Mouse (Mus musculus): ENCODE measurements around the gene Rnf26. TPM values are rescaled to one million over a fixed set of nuclear protein-coding genes. Genes with fewer than 3 reads are reported as not detected.
A peak's percentile ranks its signal among the peaks of the same experiment; 100 is the strongest.

The Rnf26 gene
- 1 to 10 TPM; 5.9 to 6.0 TPM for total RNA-seq (2021)
- long read RNA-seq, experiment 1, transcript Rnf26-201 (1 exons, 2,724 nt), result major isoform, 9 of 9 reads
- long read RNA-seq, experiment 1, partial matches to known transcripts, result 0 of 9 reads
- long read RNA-seq, experiment 1, other reads (novel, unspliced or antisense), result 0 of 9 reads
- long read RNA-seq, experiment 2, partial matches to known transcripts, result 0 of 5 reads
- long read RNA-seq, experiment 2, other reads (novel, unspliced or antisense), result 1 of 5 reads

- DNase-seq, result peak; percentile 98 to 99
These were observed at the start of gene Rnf26, which contains the start of gene Gm49380 for GRCm38 (mm10) chr9:44113105-44113789. Rnf26 (minus strand) TSS chr9:44113517. Gm49380 (minus strand) TSS chr9:44113500.

- no peak for DNase-seq
These were observed 46.6 kb upstream of the Rnf26 start for GRCm38 (mm10) chr9:44159886-44160285.

GRCm38 (mm10) chr9:44147290-44147689 is 34.0 kb upstream of the Rnf26 start:
- DNase-seq, result peak; percentile 34 to 54

- no peak for DNase-seq
These were observed 31.4 kb upstream of the Rnf26 start for GRCm38 (mm10) chr9:44144718-44145060.

GRCm38 (mm10) chr9:44144023-44144717 is 30.9 kb upstream of the Rnf26 start:
- DNase-seq, result peak in 1 of 2 experiments; percentile 56

- DNase-seq, result no peak
These were observed 30.1 kb upstream of the Rnf26 start for GRCm38 (mm10) chr9:44143421-44143820.

- DNase-seq, result no peak
These were observed 28.6 kb upstream of the Rnf26 start for GRCm38 (mm10) chr9:44141951-44142350.

GRCm38 (mm10) chr9:44137846-44138245 is 24.5 kb upstream of the Rnf26 start:
- DNase-seq, result no peak

- DNase-seq, result no peak
These were observed 22.6 kb upstream of the Rnf26 start for GRCm38 (mm10) chr9:44135731-44136411.

GRCm38 (mm10) chr9:44134851-44135730 is 21.8 kb upstream of the Rnf26 start:
- peak; percentile 65 to 70 for DNase-seq

GRCm38 (mm10) chr9:44134101-44134850 is 21.0 kb upstream of the Rnf26 start, which contains the start of gene Mcam:
Mcam (plus strand) TSS chr9:44134469.
- DNase-seq, result peak; percentile 69 to 74

GRCm38 (mm10) chr9:44133287-44133686 is 20.0 kb upstream of the Rnf26 start:
- DNase-seq, result peak in 1 of 2 experiments; percentile 18

GRCm38 (mm10) chr9:44132200-44132599 is 18.9 kb upstream of the Rnf26 start:
- DNase-seq, result no peak

- no peak for DNase-seq
These were observed 17.9 kb upstream of the Rnf26 start for GRCm38 (mm10) chr9:44131276-44131590.

- DNase-seq, result peak; percentile 51 to 55
These were observed 17.4 kb upstream of the Rnf26 start for GRCm38 (mm10) chr9:44130581-44131275.

GRCm38 (mm10) chr9:44130034-44130433 is 16.7 kb upstream of the Rnf26 start:
- peak; percentile 90 to 95 for DNase-seq

- DNase-seq, result no peak
These were observed 16.3 kb upstream of the Rnf26 start for GRCm38 (mm10) chr9:44129633-44130032.

GRCm38 (mm10) chr9:44127351-44127801 is 14.1 kb upstream of the Rnf26 start:
- DNase-seq, result peak; percentile 44 to 57

GRCm38 (mm10) chr9:44126746-44127145 is 13.4 kb upstream of the Rnf26 start:
- DNase-seq, result no peak

All from heart, adult 18-20 months (tissue).